Comparison of ENCODE assay signal across 12 mouse cellular contexts in genomic region chr11:52163926-52164325, GRCm38 (mm10). TPM values are rescaled to one million over a fixed set of nuclear protein-coding genes. Genes with fewer than 3 reads are reported as not detected.
A peak's percentile ranks its signal among the peaks of the same experiment; 100 is the strongest.
DNase-seq lines count a peak whose midpoint lies in the region; ATAC-seq and TF ChIP-seq lines count a peak whose summit lies in the region.
"Had no signal": no experiment of that assay in that cellular context is flagged by ENCODE, and none has a peak within 500 bp of the region (broad histone marks: within the 10 kb centered on the region; RNA-seq: fewer than 3 reads in every experiment).

No protein-coding gene starts in this region.

- no peaks in the 10 kb centered on the region for H3K36me3 ChIP-seq in liver, postnatal 0 days (replicated peaks; ENCODE audit: insufficient read depth, low read length)
- H3K36me3 ChIP-seq in stomach, postnatal 0 days (ENCODE audit: control insufficient read depth, insufficient read depth, low read length), result no peaks in the 10 kb centered on the region
- no peaks in the 10 kb centered on the region for H3K36me3 ChIP-seq in midbrain, embryonic 10.5 days
- H3K36me3 ChIP-seq: limb, embryonic 15.5 days had no signal

- no peak overlapping the region for H3K4me2 ChIP-seq in liver, postnatal 0 days (ENCODE audit: low read depth, low read length)
- H3K4me2 ChIP-seq in stomach, postnatal 0 days (replicated peaks; ENCODE audit: low read depth), result no peak overlapping the region
- H3K4me2 ChIP-seq: limb, embryonic 15.5 days had no signal

- no peak overlapping the region for H3K27ac ChIP-seq in liver, postnatal 0 days (ENCODE audit: low read depth)
- no peak overlapping the region for H3K27ac ChIP-seq in stomach, postnatal 0 days (replicated peaks)
- no peak overlapping the region for H3K27ac ChIP-seq in midbrain, embryonic 10.5 days (replicated peaks)
- H3K27ac ChIP-seq: limb, embryonic 15.5 days had no signal

- H3K27me3 ChIP-seq in liver, postnatal 0 days (ENCODE audit: insufficient read depth, low read length), result peaks cover 14% of the 10 kb centered on the region; the same call in 1 of the 2 replicates
- H3K27me3 ChIP-seq in stomach, postnatal 0 days (ENCODE audit: control insufficient read depth, insufficient read depth, low read length), result no peaks in the 10 kb centered on the region
- peaks cover 48% of the 10 kb centered on the region for H3K27me3 ChIP-seq in midbrain, embryonic 10.5 days (ENCODE audit: low read depth, poor library complexity, severe bottlenecking)

- H3K4me3 ChIP-seq in liver, postnatal 0 days (ENCODE audit: low read depth, low read length), result no peak overlapping the region
- H3K4me3 ChIP-seq in stomach, postnatal 0 days (ENCODE audit: low read depth, low read length), result no peak overlapping the region
- no peak overlapping the region for H3K4me3 ChIP-seq in midbrain, embryonic 10.5 days
- H3K4me3 ChIP-seq: limb, embryonic 15.5 days had no signal

- ATAC-seq in liver, postnatal 0 days, result no peak
- ATAC-seq in stomach, postnatal 0 days (ENCODE audit: low FRiP score, low TSS enrichment), result 0 out of 2 replicates have a peak, but pooled peaks have one; percentile 51

- 31% methylated on average over 10 of the region's 10 CpGs for WGBS in liver, postnatal 0 days (ENCODE audit: insufficient replicate concordance)
- 40% methylated on average over 10 of the region's 10 CpGs for WGBS in stomach, postnatal 0 days
- WGBS in midbrain, embryonic 10.5 days, result 41% methylated on average over 10 of the region's 10 CpGs

- TF ChIP-seq EP300 in liver, postnatal 0 days (IDR thresholded peaks at IDR 0.05; ENCODE audit: low read depth), result no peak
- no peak for TF ChIP-seq EP300 in stomach, postnatal 0 days (optimal IDR thresholded peaks at IDR 0.05)

- 0 out of 2 replicates have a peak, but pooled peaks cover 2% of the 10 kb centered on the region for H3K4me1 ChIP-seq in liver, postnatal 0 days (ENCODE audit: insufficient read depth)
- H3K4me1 ChIP-seq in stomach, postnatal 0 days (replicated peaks; ENCODE audit: control insufficient read depth, insufficient read depth), result no peaks in the 10 kb centered on the region
- H3K4me1 ChIP-seq in midbrain, embryonic 10.5 days, result peaks cover 17% of the 10 kb centered on the region

- TF ChIP-seq CTCF in liver, postnatal 0 days (IDR thresholded peaks at IDR 0.05; ENCODE audit: low read depth), result no peak
- TF ChIP-seq CTCF in stomach, postnatal 0 days (IDR thresholded peaks at IDR 0.05; ENCODE audit: low read depth), result no peak

- H3K9ac ChIP-seq in liver, postnatal 0 days (replicated peaks), result no peak overlapping the region
- no peak overlapping the region for H3K9ac ChIP-seq in stomach, postnatal 0 days (ENCODE audit: low read length)
- H3K9ac ChIP-seq: limb, embryonic 15.5 days had no signal

- H3K9me3 ChIP-seq in liver, postnatal 0 days (ENCODE audit: low read length), result no peaks in the 10 kb centered on the region
- H3K9me3 ChIP-seq in stomach, postnatal 0 days (ENCODE audit: control insufficient read depth, low read length), result no peaks in the 10 kb centered on the region
- no peaks in the 10 kb centered on the region for H3K9me3 ChIP-seq in midbrain, embryonic 10.5 days (replicated peaks)
- H3K9me3 ChIP-seq: limb, embryonic 15.5 days had no signal

- peak; percentile 17 for DNase-seq in embryo, embryonic 10 days (ENCODE audit: low spot score)
- DNase-seq in embryo, embryonic 11 days, result no peak
- peak; percentile 12 for DNase-seq in urinary bladder, postnatal 25 days (ENCODE audit: low spot score)
- no peak for DNase-seq in urinary bladder, postnatal 4 days (ENCODE audit: low spot score in 2 of 2)
- DNase-seq in liver, postnatal 0 days, result peak; percentile 31
- no peak for DNase-seq in stomach, postnatal 0 days (ENCODE audit: low spot score)
- DNase-seq in midbrain, embryonic 10.5 days (ENCODE audit: low spot score), result no peak
- DNase-seq in neural tube, embryonic 10.5 days (ENCODE audit: extremely low spot score, low spot score), result no peak

RNA-seq across cellular contexts. Expression of gene Olfr1373, which starts 18.6 kb away (rescaled TPM):
- not detected in 2 replicates for polyA plus RNA-seq in liver, postnatal 0 days (2015; fragmentation: Nextera tagmentation; extraction: Ambion mirVana)
- polyA plus RNA-seq in stomach, postnatal 0 days (2015; fragmentation: Nextera tagmentation; extraction: Ambion mirVana), result not detected in 2 replicates
- not detected in 2 replicates for polyA plus RNA-seq in midbrain, embryonic 10.5 days (2016; fragmentation: Nextera tagmentation; extraction: Ambion mirVana)
- polyA plus RNA-seq: embryonic facial prominence, embryonic 14.5 days; gonadal fat pad, adult 2 months; limb, embryonic 15.5 days; neural tube, embryonic 11.5 days had no signal

RNA-seq across cellular contexts. Expression of gene Olfr1371, which starts 49.9 kb away (rescaled TPM):
- not detected in 2 replicates for polyA plus RNA-seq in liver, postnatal 0 days (2015; fragmentation: Nextera tagmentation; extraction: Ambion mirVana)
- polyA plus RNA-seq in stomach, postnatal 0 days (2015; fragmentation: Nextera tagmentation; extraction: Ambion mirVana), result not detected in 2 replicates
- polyA plus RNA-seq in midbrain, embryonic 10.5 days (2016; fragmentation: Nextera tagmentation; extraction: Ambion mirVana), result not detected in 2 replicates
- polyA plus RNA-seq: embryonic facial prominence, embryonic 14.5 days; gonadal fat pad, adult 2 months; limb, embryonic 15.5 days; neural tube, embryonic 11.5 days had no signal

Comparison
In these comparisons a context has a peak if more than half of its experiments do, and no peak if none do; other contexts are left out.
1. DNase-seq: peak in embryo, embryonic 10 days (single experiment), urinary bladder, postnatal 25 days (single experiment) and liver, postnatal 0 days (single experiment); none in embryo, embryonic 11 days (single experiment), urinary bladder, postnatal 4 days (0 of 2), stomach, postnatal 0 days (single experiment), midbrain, embryonic 10.5 days (single experiment) and neural tube, embryonic 10.5 days (single experiment).